Mouse (Mus musculus): ENCODE results near the gene Schip1. TPM values are rescaled to one million over a fixed set of nuclear protein-coding genes. Genes with fewer than 3 reads are reported as not detected.

Schip1 gene
- polyA plus RNA-seq, 2 experiments = 1.1 to 1.6 TPM

DNA sequence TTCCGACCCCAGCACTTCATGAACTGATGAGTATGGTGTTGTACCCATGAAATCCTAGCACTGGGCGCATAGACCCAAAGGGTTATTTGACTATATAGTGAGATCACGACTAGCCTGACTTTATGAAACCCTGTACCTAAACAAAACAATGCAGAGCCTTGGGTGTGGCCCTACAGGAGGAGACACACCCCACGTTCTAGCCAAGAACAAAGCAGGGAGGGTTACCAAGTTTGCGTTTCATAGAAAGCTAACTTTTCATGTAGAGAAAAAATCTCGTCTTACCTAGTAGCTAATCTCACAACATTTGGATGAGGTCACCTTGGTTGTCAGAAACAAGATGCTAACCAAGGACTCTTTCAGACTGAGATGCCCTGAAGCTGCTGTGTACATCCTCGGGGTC lies 411.7 kb downstream of the Schip1 start:
- H3K9me3 ChIP-seq (ENCODE audit: control insufficient read depth, low read length) = no peaks in the 10 kb centered on the region
- H3K27me3 ChIP-seq (ENCODE audit: control insufficient read depth, insufficient read depth, low read length) = no peaks in the 10 kb centered on the region
- DNase-seq (ENCODE audit: low read depth in 3 of 3, low spot score in 3 of 3) (no peak), ATAC-seq (ENCODE audit: insufficient read depth) (no peak)
- TF ChIP-seq CTCF (IDR thresholded peaks at IDR 0.05; ENCODE audit: low read depth) = no peak
- TF ChIP-seq EP300 (IDR thresholded peaks at IDR 0.05; ENCODE audit: low read depth) = no peak
- H3K27ac ChIP-seq = no peak overlapping the region
- H3K4me1 ChIP-seq (replicated peaks; ENCODE audit: control insufficient read depth in 2 of 2, insufficient read depth in 2 of 2, low read length in 1 of 2) = no peaks in the 10 kb centered on the region
- H3K36me3 ChIP-seq (replicated peaks; ENCODE audit: control insufficient read depth, insufficient read depth, low read depth) = no peaks in the 10 kb centered on the region
- no peak overlapping the region for H3K4me2 ChIP-seq (ENCODE audit: low read depth)
- no peak overlapping the region for H3K9ac ChIP-seq (replicated peaks)
- 58% methylated on average over 7 of the region's 7 CpGs for WGBS (ENCODE audit: insufficient replicate concordance)
- no peak overlapping the region for H3K4me3 ChIP-seq (ENCODE audit: insufficient read depth in 1 of 2, low read depth in 2 of 2, low read length in 2 of 2)

DNA sequence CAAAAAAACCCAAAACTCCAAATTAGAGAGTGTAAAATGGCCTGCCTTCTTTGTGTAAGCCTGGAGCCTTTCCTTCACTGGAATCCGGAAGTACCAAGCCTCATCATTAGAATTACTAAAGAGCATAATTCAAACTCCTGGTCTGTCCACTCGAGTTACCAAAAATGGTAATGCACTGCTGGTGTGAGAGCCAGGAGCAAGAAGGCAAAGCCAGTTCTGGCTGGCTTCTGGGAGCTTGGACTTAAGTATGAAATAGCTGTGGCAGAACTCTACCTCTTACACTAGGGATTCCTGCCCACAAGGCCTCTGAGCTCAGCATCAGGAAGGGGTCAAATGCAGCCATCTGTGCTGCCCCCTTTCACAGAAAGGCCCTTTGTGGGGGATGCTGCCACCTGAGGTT lies 412.9 kb downstream of the Schip1 start:
- Histone ChIP-seq H3K9ac (replicated peaks) (no peak overlapping the region), H3K4me2 (ENCODE audit: low read depth) (no peak overlapping the region), H3K9me3 (ENCODE audit: control insufficient read depth, low read length) (no peaks in the 10 kb centered on the region), H3K27me3 (ENCODE audit: control insufficient read depth, insufficient read depth, low read length) (no peaks in the 10 kb centered on the region), H3K36me3 (replicated peaks; ENCODE audit: control insufficient read depth, insufficient read depth, low read depth) (no peaks in the 10 kb centered on the region), H3K4me1 (replicated peaks; ENCODE audit: control insufficient read depth in 2 of 2, insufficient read depth in 2 of 2, low read length in 1 of 2) (no peaks in the 10 kb centered on the region), H3K4me3 (ENCODE audit: insufficient read depth in 1 of 2, low read depth in 2 of 2, low read length in 2 of 2) (no peak overlapping the region), H3K27ac (no peak overlapping the region)
- ATAC-seq (ENCODE audit: insufficient read depth) (no peak), DNase-seq (ENCODE audit: low read depth in 3 of 3, low spot score in 3 of 3) (no peak)
- no peak for TF ChIP-seq EP300 (IDR thresholded peaks at IDR 0.05; ENCODE audit: low read depth)
- no peak for TF ChIP-seq CTCF (IDR thresholded peaks at IDR 0.05; ENCODE audit: low read depth)
- 41% methylated on average over 2 of the region's 2 CpGs for WGBS (ENCODE audit: insufficient replicate concordance)

DNA sequence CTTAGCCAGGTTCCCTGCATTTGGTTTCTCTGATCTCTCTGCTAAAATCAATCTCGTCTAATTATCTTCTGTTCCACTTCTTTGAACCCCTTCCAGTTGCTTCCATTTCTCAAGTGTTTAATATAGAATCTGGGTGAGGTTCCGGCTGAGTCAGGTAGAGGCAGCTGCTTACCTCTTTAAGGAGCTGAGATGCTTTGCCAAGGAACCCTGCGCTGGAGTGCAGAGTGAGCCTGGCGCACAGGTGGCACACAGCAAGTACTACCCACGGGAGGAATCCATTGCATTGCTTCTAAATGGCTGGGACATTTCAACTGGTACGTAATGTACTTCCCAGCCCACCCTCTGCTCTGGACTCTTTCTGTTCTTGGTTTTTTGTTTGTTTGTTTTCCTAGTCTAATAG lies 414.7 kb downstream of the Schip1 start:
- no peak overlapping the region for H3K9ac ChIP-seq (replicated peaks)
- no peak for ATAC-seq (ENCODE audit: insufficient read depth)
- no peak for DNase-seq (ENCODE audit: low read depth in 3 of 3, low spot score in 3 of 3)
- no peaks in the 10 kb centered on the region for H3K36me3 ChIP-seq (replicated peaks; ENCODE audit: control insufficient read depth, insufficient read depth, low read depth)
- H3K9me3 ChIP-seq (ENCODE audit: control insufficient read depth, low read length) = no peaks in the 10 kb centered on the region
- 63% methylated on average over 6 of the region's 6 CpGs for whole genome bisulfite sequencing (ENCODE audit: insufficient replicate concordance)
- no peak overlapping the region for H3K4me3 ChIP-seq (ENCODE audit: insufficient read depth in 1 of 2, low read depth in 2 of 2, low read length in 2 of 2)
- no peaks in the 10 kb centered on the region for H3K4me1 ChIP-seq (replicated peaks; ENCODE audit: control insufficient read depth in 2 of 2, insufficient read depth in 2 of 2, low read length in 1 of 2)
- no peak overlapping the region for H3K27ac ChIP-seq
- no peak for TF ChIP-seq EP300 (IDR thresholded peaks at IDR 0.05; ENCODE audit: low read depth)
- no peak for TF ChIP-seq CTCF (IDR thresholded peaks at IDR 0.05; ENCODE audit: low read depth)
- H3K4me2 ChIP-seq (ENCODE audit: low read depth) = no peak overlapping the region
- no peaks in the 10 kb centered on the region for H3K27me3 ChIP-seq (ENCODE audit: control insufficient read depth, insufficient read depth, low read length)

DNA sequence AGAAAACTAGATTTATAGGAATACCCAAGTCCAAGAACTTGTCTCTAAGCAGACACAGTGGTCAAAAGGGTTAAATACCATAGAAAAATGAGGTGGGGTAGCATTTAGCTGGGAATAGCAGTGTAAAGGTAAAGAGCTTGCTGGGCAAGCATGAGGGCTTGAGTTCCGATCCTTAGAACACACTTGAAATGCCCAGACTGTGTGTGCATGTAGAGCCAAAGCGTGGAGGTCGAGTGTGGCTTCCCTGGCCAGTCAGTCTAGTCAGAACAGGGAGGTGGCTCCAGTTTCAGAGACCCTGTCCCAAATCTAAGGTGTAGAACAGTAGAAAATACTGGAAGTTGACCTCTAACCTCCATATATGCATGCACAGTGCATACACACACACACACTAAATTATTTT lies 418.9 kb downstream of the Schip1 start:
- H3K4me1 ChIP-seq (replicated peaks; ENCODE audit: control insufficient read depth in 2 of 2, insufficient read depth in 2 of 2, low read length in 1 of 2) = no peaks in the 10 kb centered on the region
- WGBS (ENCODE audit: insufficient replicate concordance) = 73% methylated on average over 3 of the region's 3 CpGs
- H3K36me3 ChIP-seq (replicated peaks; ENCODE audit: control insufficient read depth, insufficient read depth, low read depth) = no peaks in the 10 kb centered on the region
- no peak overlapping the region for H3K9ac ChIP-seq (replicated peaks)
- no peaks in the 10 kb centered on the region for H3K9me3 ChIP-seq (ENCODE audit: control insufficient read depth, low read length)
- H3K27me3 ChIP-seq (ENCODE audit: control insufficient read depth, insufficient read depth, low read length) = no peaks in the 10 kb centered on the region
- no peak overlapping the region for H3K4me3 ChIP-seq (ENCODE audit: insufficient read depth in 1 of 2, low read depth in 2 of 2, low read length in 2 of 2)
- no peak for TF ChIP-seq CTCF (IDR thresholded peaks at IDR 0.05; ENCODE audit: low read depth)
- TF ChIP-seq EP300 (IDR thresholded peaks at IDR 0.05; ENCODE audit: low read depth) = no peak
- H3K27ac ChIP-seq = no peak overlapping the region
- H3K4me2 ChIP-seq (ENCODE audit: low read depth) = no peak overlapping the region
- ATAC-seq (ENCODE audit: insufficient read depth) = no peak
- DNase-seq (ENCODE audit: low read depth in 3 of 3, low spot score in 3 of 3) = no peak

DNA sequence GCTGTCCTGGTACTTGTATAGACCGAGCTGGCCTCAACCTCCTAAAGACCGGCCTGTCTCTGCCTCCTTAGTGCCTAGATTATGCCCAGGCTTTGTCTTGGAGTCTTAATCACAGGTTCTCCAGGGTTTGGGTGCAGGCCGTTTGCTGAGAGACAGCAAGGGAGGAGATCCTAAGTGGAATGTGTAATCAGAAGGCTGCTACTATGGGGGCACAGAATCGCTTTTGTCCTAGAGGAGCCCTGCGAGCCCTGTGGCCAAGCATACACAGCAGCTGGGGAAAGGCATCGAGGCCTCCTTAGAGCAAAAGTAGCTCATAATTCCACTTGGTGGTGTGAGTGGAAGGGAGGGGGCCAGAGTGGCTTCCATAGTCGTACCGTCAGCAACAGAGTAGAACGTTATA lies 419.4 kb downstream of the Schip1 start:
- Histone ChIP-seq H3K36me3 (replicated peaks; ENCODE audit: control insufficient read depth, insufficient read depth, low read depth) (no peaks in the 10 kb centered on the region), H3K4me3 (ENCODE audit: insufficient read depth in 1 of 2, low read depth in 2 of 2, low read length in 2 of 2) (no peak overlapping the region), H3K9me3 (ENCODE audit: control insufficient read depth, low read length) (no peaks in the 10 kb centered on the region), H3K27me3 (ENCODE audit: control insufficient read depth, insufficient read depth, low read length) (no peaks in the 10 kb centered on the region), H3K9ac (replicated peaks) (no peak overlapping the region), H3K4me2 (ENCODE audit: low read depth) (no peak overlapping the region), H3K4me1 (replicated peaks; ENCODE audit: control insufficient read depth in 2 of 2, insufficient read depth in 2 of 2, low read length in 1 of 2) (no peaks in the 10 kb centered on the region), H3K27ac (no peak overlapping the region)
- TF ChIP-seq EP300 (IDR thresholded peaks at IDR 0.05; ENCODE audit: low read depth) (no peak), CTCF (IDR thresholded peaks at IDR 0.05; ENCODE audit: low read depth) (no peak)
- 74% methylated on average over 9 of the region's 9 CpGs for WGBS (ENCODE audit: insufficient replicate concordance)
- DNase-seq (ENCODE audit: low read depth in 3 of 3, low spot score in 3 of 3) (no peak), ATAC-seq (ENCODE audit: insufficient read depth) (no peak)
